ENCODE assay signal across 13 mouse cellular contexts in genomic region chr5:34530687-34531086, GRCm38 (mm10). TPM values are rescaled to one million over a fixed set of nuclear protein-coding genes. Genes with fewer than 3 reads are reported as not detected.
A peak's percentile ranks its signal among the peaks of the same experiment; 100 is the strongest.
DNase-seq lines count a peak whose midpoint lies in the region; ATAC-seq and TF ChIP-seq lines count a peak whose summit lies in the region.
"Had no signal": no experiment of that assay in that cellular context is flagged by ENCODE, and none has a peak within 500 bp of the region (broad histone marks: within the 10 kb centered on the region; RNA-seq: fewer than 3 reads in every experiment).

No protein-coding gene starts in this region.

- no peaks in the 10 kb centered on the region for H3K36me3 ChIP-seq in intestine, postnatal 0 days (ENCODE audit: control insufficient read depth, insufficient read depth)
- no peaks in the 10 kb centered on the region for H3K36me3 ChIP-seq in liver, postnatal 0 days (replicated peaks; ENCODE audit: insufficient read depth, low read length)
- H3K36me3 ChIP-seq: embryonic facial prominence, embryonic 13.5 days; neural tube, embryonic 12.5 days had no signal

- H3K4me3 ChIP-seq in layer of hippocampus, adult 2 months: no peak overlapping the region
- H3K4me3 ChIP-seq in intestine, postnatal 0 days (ENCODE audit: low read depth, low read length): no peak overlapping the region
- no peak overlapping the region for H3K4me3 ChIP-seq in liver, postnatal 0 days (ENCODE audit: low read depth, low read length)
- H3K4me3 ChIP-seq: embryonic facial prominence, embryonic 13.5 days; neural tube, embryonic 12.5 days had no signal

- H3K4me2 ChIP-seq in intestine, postnatal 0 days (replicated peaks; ENCODE audit: low read depth): no peak overlapping the region; the same call in 1 of the 2 replicates
- peak overlapping the region; percentile 3; the same call in 1 of the 2 replicates for H3K4me2 ChIP-seq in liver, postnatal 0 days (ENCODE audit: low read depth, low read length)
- H3K4me2 ChIP-seq: embryonic facial prominence, embryonic 13.5 days; midbrain, embryonic 11.5 days; neural tube, embryonic 12.5 days had no signal

- peaks cover 7% of the 10 kb centered on the region for H3K4me1 ChIP-seq in intestine, postnatal 0 days (replicated peaks; ENCODE audit: control insufficient read depth, insufficient read depth, low read length)
- H3K4me1 ChIP-seq in liver, postnatal 0 days (ENCODE audit: insufficient read depth): peaks cover 67% of the 10 kb centered on the region
- H3K4me1 ChIP-seq: neural tube, embryonic 12.5 days had no signal

- H3K9ac ChIP-seq in intestine, postnatal 0 days (ENCODE audit: low read depth, low read length): no peak overlapping the region
- H3K9ac ChIP-seq in liver, postnatal 0 days (replicated peaks): no peak overlapping the region
- H3K9ac ChIP-seq: embryonic facial prominence, embryonic 13.5 days; neural tube, embryonic 12.5 days had no signal

- H3K9me3 ChIP-seq in intestine, postnatal 0 days (ENCODE audit: control insufficient read depth): no peaks in the 10 kb centered on the region
- H3K9me3 ChIP-seq in liver, postnatal 0 days (ENCODE audit: low read length): no peaks in the 10 kb centered on the region
- H3K9me3 ChIP-seq: embryonic facial prominence, embryonic 13.5 days; neural tube, embryonic 12.5 days had no signal

- 31% methylated on average over 4 of the region's 4 CpGs for WGBS in intestine, postnatal 0 days
- WGBS in liver, postnatal 0 days (ENCODE audit: insufficient replicate concordance): 28% methylated on average over 4 of the region's 4 CpGs

- no peak for TF ChIP-seq CTCF in layer of hippocampus, adult 2 months (conservative IDR thresholded peaks at IDR 0.05)
- peak; percentile 61 for TF ChIP-seq CTCF in intestine, postnatal 0 days (IDR thresholded peaks at IDR 0.05; ENCODE audit: low read depth)
- no peak for TF ChIP-seq CTCF in liver, postnatal 0 days (IDR thresholded peaks at IDR 0.05; ENCODE audit: low read depth)

- 0 out of 2 replicates have a peak overlapping the region, but pooled peaks have one; percentile 25 for H3K27ac ChIP-seq in layer of hippocampus, adult 2 months
- H3K27ac ChIP-seq in intestine, postnatal 0 days (ENCODE audit: low read depth, low read length): peak overlapping the region; percentile 29; the same call in 1 of the 2 replicates
- peak overlapping the region; percentile 71 for H3K27ac ChIP-seq in liver, postnatal 0 days (ENCODE audit: low read depth)
- H3K27ac ChIP-seq: embryonic facial prominence, embryonic 13.5 days; neural tube, embryonic 12.5 days had no signal

- peak; percentile 83 for ATAC-seq in intestine, postnatal 0 days
- peak; percentile 47 for ATAC-seq in liver, postnatal 0 days
- ATAC-seq: forebrain, embryonic 14.5 days had no signal

- TF ChIP-seq EP300 in liver, postnatal 0 days (IDR thresholded peaks at IDR 0.05; ENCODE audit: low read depth): no peak

- no peaks in the 10 kb centered on the region for H3K27me3 ChIP-seq in intestine, postnatal 0 days (replicated peaks; ENCODE audit: control insufficient read depth, insufficient read depth, low read length)
- H3K27me3 ChIP-seq in liver, postnatal 0 days (ENCODE audit: insufficient read depth, low read length): no peaks in the 10 kb centered on the region

- no peak for DNase-seq in layer of hippocampus, adult 2 months (ENCODE audit: low spot score in 2 of 2)
- no peak for DNase-seq in layer of hippocampus, adult 9-10 months (ENCODE audit: low spot score)
- DNase-seq in adrenal gland, postnatal 10 days: peak; percentile 41
- DNase-seq in liver, postnatal 0 days: peak; percentile 52
- DNase-seq in cerebellum, adult 11-12 months: no peak
- DNase-seq in left cerebral cortex, adult 9 months (ENCODE audit: low spot score in 2 of 2): no peak
- DNase-seq: cerebellum, postnatal 36 days; heart, postnatal 10 days had no signal

RNA-seq across cellular contexts. Expression of gene Sh3bp2, which starts 5.0 kb away (rescaled TPM):
- total RNA-seq in layer of hippocampus, adult 2 months (2021): 1 to 10 TPM; 3.3 to 6.6 TPM
- 1 to 10 TPM; 5.9 to 7.0 TPM for total RNA-seq in adrenal gland, postnatal 10 days (2021)
- polyA plus RNA-seq in intestine, postnatal 0 days (2015; fragmentation: Nextera tagmentation; extraction: Ambion mirVana): 3.6 and 6.1 TPM in 2 replicates
- 7.7 and 9.8 TPM in 2 replicates for polyA plus RNA-seq in liver, postnatal 0 days (2015; fragmentation: Nextera tagmentation; extraction: Ambion mirVana)

RNA-seq across cellular contexts. Expression of gene Tnip2, which starts 16.9 kb away (rescaled TPM):
- total RNA-seq in layer of hippocampus, adult 2 months (2021): 10 to 100 TPM; 29.9 to 30.9 TPM
- total RNA-seq in adrenal gland, postnatal 10 days (2021): 10 to 100 TPM; 10.6 to 16.1 TPM
- polyA plus RNA-seq in intestine, postnatal 0 days (2015; fragmentation: Nextera tagmentation; extraction: Ambion mirVana): 8.9 and 10.3 TPM in 2 replicates
- 5.3 and 5.5 TPM in 2 replicates for polyA plus RNA-seq in liver, postnatal 0 days (2015; fragmentation: Nextera tagmentation; extraction: Ambion mirVana)

RNA-seq across cellular contexts. Expression of gene Add1, which starts 42.8 kb away (rescaled TPM):
- total RNA-seq in layer of hippocampus, adult 2 months (2021): 100 to 1,000 TPM; 444 to 448 TPM
- total RNA-seq in adrenal gland, postnatal 10 days (2021): 100 to 1,000 TPM; 135 to 182 TPM
- 59.4 and 62.7 TPM in 2 replicates for polyA plus RNA-seq in intestine, postnatal 0 days (2015; fragmentation: Nextera tagmentation; extraction: Ambion mirVana)
- polyA plus RNA-seq in liver, postnatal 0 days (2015; fragmentation: Nextera tagmentation; extraction: Ambion mirVana): 52.0 and 54.8 TPM in 2 replicates

Comparison
In these comparisons a context has a peak if more than half of its experiments do, and no peak if none do; other contexts are left out.
1. DNase-seq: peak in adrenal gland, postnatal 10 days (single experiment) and liver, postnatal 0 days (single experiment); none in layer of hippocampus, adult 2 months (0 of 2), layer of hippocampus, adult 9-10 months (single experiment), cerebellum, adult 11-12 months (single experiment) and left cerebral cortex, adult 9 months (0 of 2).
2. Peak in every context shown above with its lines, with median percentiles within 50 percentile points of each other: H3K27ac ChIP-seq.